Mouse (Mus musculus) left cerebral cortex, postnatal 25 days (tissue): ENCODE results near the gene Als2. TPM values are rescaled to one million over a fixed set of nuclear protein-coding genes. Genes with fewer than 3 reads are reported as not detected.

Experiments
- total RNA-seq, 2 experiments: library from RNA; stranded (reverse); gene quantifications; 2 replicates each; pipeline ENCODE4 v1.2.3; 2021

Als2 gene
- total RNA-seq, 2 experiments from 2014 or later, result 37.7 to 38.4 TPM

Other genes with a start within 250 kb of the Als2 start
- gene C2cd6, start 142.3 kb downstream of the Als2 start, total RNA-seq, result not detected
- gene Tmem237, start 116.8 kb downstream of the Als2 start, total RNA-seq, result 10 to 100 TPM; 28.0 to 34.3 TPM
- gene Mpp4, start 73.8 kb downstream of the Als2 start, total RNA-seq, result 1 to 10 TPM; 1.0 to 1.5 TPM
- gene Cdk15, start 19.7 kb upstream of the Als2 start, total RNA-seq, result under 1 TPM; 0.23 to 0.34 TPM
- gene Fzd7, start 245.2 kb upstream of the Als2 start, total RNA-seq, result 1 to 10 TPM; 6.8 to 6.9 TPM